Mouse (Mus musculus) bone marrow, adult 2 months (tissue): Measurements from ENCODE around the gene Ccr1l1. TPM values are rescaled to one million over a fixed set of nuclear protein-coding genes. Genes with fewer than 3 reads are reported as not detected.

ENCODE experiments used
- H3K27ac ChIP-seq: fragments of 200-500 bp; 2 replicates; pipeline ENCODE4 v1.5.1; 2012; ENCODE audit warnings: low read depth, mild to moderate bottlenecking, control low read depth, inconsistent platforms, low read length; ENCODE audit not compliant: control insufficient read depth, poor library complexity, insufficient read depth
- H3K4me1 ChIP-seq: fragments of 200-500 bp; 2 replicates; pipeline ENCODE4 v1.6.1; 2011; ENCODE audit warnings: low read length; ENCODE audit not compliant: control insufficient read depth, insufficient read depth
- H3K4me3 ChIP-seq: fragments of 200-500 bp; replicated peaks from 2 replicates; pipeline ENCODE3; 2011; ENCODE audit warnings: mild to moderate bottlenecking, low read depth, low read length, control low read depth; ENCODE audit not compliant: control insufficient read depth
- CTCF ChIP-seq: fragments of 200-500 bp; IDR thresholded peaks from 2 replicates; pipeline ENCODE4 v1.5.1; 2011; ENCODE audit warnings: low read length, control low read depth; ENCODE audit not compliant: control insufficient read depth, insufficient read depth
- POLR2A ChIP-seq: fragments of 200-500 bp; IDR thresholded peaks from 2 replicates; pipeline ENCODE4 v1.6.1; 2011; ENCODE audit warnings: low read depth, mild to moderate bottlenecking, control low read depth, low read length, borderline replicate concordance; ENCODE audit not compliant: control insufficient read depth
- WGBS: fragments of 180-500 bp; shearing (Covaris S2); methylation state at CpG from one replicate; pipeline ENCODE4 v1.1.7; 2018; 5-methylcytosine and 5-hydroxymethylcytosine counted together
- polyA plus RNA-seq: library from polyadenylated mRNA; stranded (reverse); fragments of >200 nt; gene quantifications from 2 replicates; pipeline ENCODE4 v1.2.4, GENCODE M21; 2011; ENCODE audit warnings: low replicate concordance; ENCODE audit not compliant: missing spikeins, insufficient read depth, insufficient read length

The Ccr1l1 gene
- polyA plus RNA-seq, 1 experiment = not detected

- H3K27ac ChIP-seq = peak overlapping the region; percentile 85
- WGBS = under 1% methylated on average over 8 of the region's 8 CpGs
- TF ChIP-seq CTCF = peak; percentile 48; the same call in 1 of the 2 replicates
- TF ChIP-seq POLR2A = 0 out of 2 replicates have a peak, but pooled peaks have one; percentile 22
- peak overlapping the region; percentile 25 for H3K4me3 ChIP-seq
- H3K4me1 ChIP-seq = peaks cover 13% of the 10 kb centered on the region
These were observed 49.4 kb downstream of the Ccr1l1 start for GRCm38 (mm10) chr9:123928759-123929246.

- peak overlapping the region; percentile 25 for H3K4me3 ChIP-seq
- WGBS = 2% methylated on average over 12 of the region's 12 CpGs
- H3K4me1 ChIP-seq = peaks cover 13% of the 10 kb centered on the region
These were observed 50.0 kb downstream of the Ccr1l1 start for GRCm38 (mm10) chr9:123928118-123928758.

DNA sequence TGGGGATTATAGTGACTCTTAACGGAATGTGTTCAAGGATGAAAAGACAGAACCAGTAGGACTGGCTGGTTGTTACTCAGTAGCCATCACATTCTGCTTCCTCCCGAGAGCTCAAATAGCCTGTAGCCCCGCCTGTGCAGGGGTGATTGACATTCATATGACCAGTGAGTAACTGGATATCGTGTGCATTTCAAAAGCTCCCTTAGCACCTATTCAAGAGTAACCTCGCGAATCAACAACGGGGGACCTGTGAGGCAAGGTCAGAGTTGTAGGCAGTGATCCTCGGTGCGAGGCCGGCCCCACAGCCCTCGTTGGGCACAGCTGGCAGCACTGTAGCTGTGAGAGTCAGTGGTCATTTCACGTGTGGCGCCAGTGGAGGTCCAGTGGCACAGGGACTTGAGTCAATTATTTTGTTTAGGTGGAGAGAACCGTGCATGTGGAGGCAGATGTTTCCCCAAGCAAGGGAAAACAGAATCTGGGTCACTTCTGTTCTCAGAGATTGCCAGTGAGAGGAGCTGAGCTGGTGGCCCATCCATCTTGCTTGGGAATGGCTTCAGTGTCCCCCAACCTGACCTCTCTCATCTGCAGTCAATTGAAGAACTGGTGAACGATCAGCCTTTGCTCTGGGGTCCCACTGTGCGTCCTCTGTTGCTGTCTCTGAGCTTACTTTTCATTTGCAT is 50.8 kb downstream of the Ccr1l1 start:
- peaks cover 13% of the 10 kb centered on the region for H3K4me1 ChIP-seq

More at GRCm38 (mm10) chr9:123928118-123928758, 50.0 kb downstream of the Ccr1l1 start:
- TF ChIP-seq POLR2A (peak; percentile 49; the same call in 1 of the 2 replicates), CTCF (no peak)
- H3K27ac ChIP-seq = peak overlapping the region; percentile 85

More for the DNA sequence above, 50.8 kb downstream of the Ccr1l1 start:
- 42% methylated on average over 16 of the region's 16 CpGs for WGBS
- Histone ChIP-seq H3K27ac (peak overlapping the region; percentile 85), H3K4me3 (no peak overlapping the region)
- TF ChIP-seq POLR2A (no peak), CTCF (no peak)

Other genes with a start within 250 kb of the Ccr1l1 start
- gene Cxcr6, start 171.9 kb downstream of the Ccr1l1 start, polyA plus RNA-seq = not detected in 2 replicates
- gene Fyco1, start 126.5 kb downstream of the Ccr1l1 start, polyA plus RNA-seq = 5.2 and 12.2 TPM in 2 replicates
- not detected in 2 replicates for gene Xcr1, start 116.4 kb downstream of the Ccr1l1 start, polyA plus RNA-seq
- gene Ccr1, start 9.7 kb downstream of the Ccr1l1 start, polyA plus RNA-seq = 4.8 and 12.0 TPM in 2 replicates
- 4.4 and 10.1 TPM in 2 replicates for gene Ccr3, start 43.6 kb upstream of the Ccr1l1 start, polyA plus RNA-seq
- 10.1 and 21.5 TPM in 2 replicates for gene Ccr2, start 123.5 kb upstream of the Ccr1l1 start, polyA plus RNA-seq
- gene Ccr5, start 143.1 kb upstream of the Ccr1l1 start, polyA plus RNA-seq = 0.77 TPM in 1 of 2 replicates, not detected in the other